11 mouse cellular contexts compared by ENCODE assay signal in genomic region chr16:23320025-23320424, GRCm38 (mm10).
"Had no signal": no experiment of that assay in that cellular context is flagged by ENCODE, and none has a peak within 500 bp of the region (broad histone marks: within the 10 kb centered on the region; RNA-seq: fewer than 3 reads in every experiment).

No protein-coding gene starts in this region.

- H3K4me3 ChIP-seq: limb, embryonic 15.5 days; midbrain, embryonic 13.5 days; stomach, embryonic 15.5 days had no signal

- H3K4me1 ChIP-seq: midbrain, embryonic 13.5 days had no signal

- H3K9me3 ChIP-seq: limb, embryonic 15.5 days; midbrain, embryonic 13.5 days; stomach, embryonic 15.5 days had no signal

- DNase-seq: kidney, postnatal 36 days; layer of hippocampus, adult 9-11 months; layer of hippocampus, postnatal 36 days; lung, adult 18-20 months; right cerebral cortex, postnatal 14 days; thymus, adult 2 months; thymus, postnatal 25 days had no signal

- H3K27ac ChIP-seq: kidney, postnatal 0 days; limb, embryonic 15.5 days; midbrain, embryonic 13.5 days; stomach, embryonic 15.5 days had no signal

- H3K27me3 ChIP-seq: limb, embryonic 15.5 days; midbrain, embryonic 13.5 days; stomach, embryonic 15.5 days had no signal

- H3K9ac ChIP-seq: limb, embryonic 15.5 days; midbrain, embryonic 13.5 days; stomach, embryonic 15.5 days had no signal

- ATAC-seq: midbrain, embryonic 13.5 days had no signal

- H3K4me2 ChIP-seq: limb, embryonic 15.5 days; midbrain, embryonic 13.5 days; stomach, embryonic 15.5 days had no signal
